Comparison of ENCODE assay signal across 24 mouse cellular contexts in the genomic region with DNA sequence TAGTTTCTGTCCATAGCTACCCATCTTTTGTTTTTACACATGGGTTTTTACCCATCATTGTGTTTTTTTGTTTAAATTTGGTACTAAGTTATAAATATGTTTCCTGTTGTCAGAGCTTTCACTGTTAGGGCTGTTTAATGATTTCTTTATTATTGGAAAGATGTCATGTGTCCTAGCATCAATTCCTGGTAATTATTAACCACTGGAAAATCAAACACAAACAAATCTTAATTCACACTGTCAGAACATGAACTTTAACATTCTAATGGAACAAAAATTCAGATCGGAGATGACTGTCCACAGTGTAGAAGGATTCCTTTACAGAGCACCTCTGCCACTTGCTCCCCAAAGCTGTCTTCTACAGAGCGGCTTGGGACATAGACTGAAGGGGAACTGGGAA. TPM values are rescaled to one million over a fixed set of nuclear protein-coding genes. Genes with fewer than 3 reads are reported as not detected.
"Had no signal": no experiment of that assay in that cellular context is flagged by ENCODE, and none has a peak within 500 bp of the region (broad histone marks: within the 10 kb centered on the region; RNA-seq: fewer than 3 reads in every experiment).

No protein-coding gene starts in this region.

- DNase-seq: forebrain, postnatal 0 days; gastrocnemius, postnatal 14 days; gastrocnemius, postnatal 36 days; heart, adult 11 months; heart, adult 2 months; heart, postnatal 14 days; heart, postnatal 36 days; kidney, adult 11 months; layer of hippocampus, adult 9-11 months; layer of hippocampus, postnatal 36 days; left cerebral cortex, postnatal 4 days had no signal

- H3K27me3 ChIP-seq: heart, embryonic 13.5 days; heart, embryonic 15.5 days; hindbrain, embryonic 13.5 days; hindbrain, embryonic 15.5 days; kidney, embryonic 15.5 days; limb, embryonic 13.5 days; limb, embryonic 15.5 days had no signal

- H3K4me2 ChIP-seq: heart, embryonic 11.5 days; heart, embryonic 13.5 days; heart, embryonic 15.5 days; hindbrain, embryonic 13.5 days; hindbrain, embryonic 15.5 days; kidney, embryonic 15.5 days; limb, embryonic 13.5 days; limb, embryonic 15.5 days had no signal

- H3K4me3 ChIP-seq: heart, adult 2 months; heart, embryonic 13.5 days; heart, embryonic 15.5 days; hindbrain, embryonic 13.5 days; hindbrain, embryonic 15.5 days; kidney, embryonic 15.5 days; limb, embryonic 13.5 days; limb, embryonic 15.5 days had no signal

- H3K36me3 ChIP-seq: heart, embryonic 13.5 days; heart, embryonic 15.5 days; hindbrain, embryonic 13.5 days; hindbrain, embryonic 15.5 days; kidney, embryonic 15.5 days; limb, embryonic 13.5 days; limb, embryonic 15.5 days had no signal

- H3K4me1 ChIP-seq: heart, embryonic 15.5 days; hindbrain, embryonic 13.5 days; hindbrain, embryonic 15.5 days; kidney, embryonic 15.5 days; limb, embryonic 13.5 days; limb, embryonic 15.5 days had no signal

- H3K27ac ChIP-seq: heart, adult 2 months; heart, embryonic 13.5 days; heart, embryonic 15.5 days; hindbrain, embryonic 13.5 days; hindbrain, embryonic 15.5 days; hindbrain, postnatal 0 days; kidney, embryonic 15.5 days; kidney, postnatal 0 days; limb, embryonic 13.5 days; limb, embryonic 15.5 days; liver, embryonic 14.5 days had no signal

- H3K9me3 ChIP-seq: heart, embryonic 13.5 days; heart, embryonic 15.5 days; hindbrain, embryonic 13.5 days; hindbrain, embryonic 15.5 days; kidney, embryonic 15.5 days; limb, embryonic 13.5 days; limb, embryonic 15.5 days had no signal

- H3K9ac ChIP-seq: forebrain, postnatal 0 days; heart, embryonic 13.5 days; heart, embryonic 15.5 days; hindbrain, embryonic 13.5 days; hindbrain, embryonic 15.5 days; kidney, embryonic 15.5 days; limb, embryonic 13.5 days; limb, embryonic 15.5 days; liver, embryonic 14.5 days had no signal

- ATAC-seq: forebrain, postnatal 0 days; hindbrain, postnatal 0 days; intestine, embryonic 16.5 days had no signal

RNA-seq across cellular contexts. Expression of gene Hsd11b1, which starts 58.4 kb away (rescaled TPM):
- polyA plus RNA-seq: hindbrain, embryonic 11.5 days; hindbrain, embryonic 13.5 days had no signal
